Mouse (Mus musculus) hindlimb bud, embryonic 11.5 days (tissue): ENCODE data around the gene Enho.

Experiments used
- DNase-seq: peaks from one replicate; pipeline ENCODE4 v3.0.0-alpha.2; 2012; ENCODE audit warnings: low read depth, low spot score; ENCODE audit errors: extremely low spot score

The Enho gene

GRCm38 (mm10) chr4:41634631-41635030 is 5.5 kb downstream of the Enho start:
- no peak for DNase-seq

DNA sequence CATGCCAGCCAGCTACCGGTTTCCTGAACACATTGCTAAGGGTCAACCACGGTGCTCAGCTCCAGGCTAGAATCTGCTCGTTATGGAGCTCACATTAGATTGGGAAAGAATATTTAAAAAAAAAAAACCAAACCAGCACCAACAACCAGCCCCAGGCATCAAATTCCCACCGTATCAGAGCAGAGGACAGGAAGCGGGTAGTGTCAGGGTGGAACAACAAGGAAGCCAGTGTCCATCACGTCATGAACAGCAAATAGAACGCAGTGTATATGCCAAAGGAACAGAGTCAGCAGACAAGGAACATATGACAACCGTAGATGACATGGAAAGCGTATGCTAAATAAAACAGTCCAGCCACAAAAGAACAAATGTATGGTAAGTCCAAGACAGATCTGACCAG is 7.1 kb downstream of the Enho start:
- no peak for DNase-seq

- DNase-seq, result no peak
These were observed 8.7 kb downstream of the Enho start for GRCm38 (mm10) chr4:41631390-41631789.

GRCm38 (mm10) chr4:41630196-41630595 is 9.9 kb downstream of the Enho start:
- no peak for DNase-seq

DNA sequence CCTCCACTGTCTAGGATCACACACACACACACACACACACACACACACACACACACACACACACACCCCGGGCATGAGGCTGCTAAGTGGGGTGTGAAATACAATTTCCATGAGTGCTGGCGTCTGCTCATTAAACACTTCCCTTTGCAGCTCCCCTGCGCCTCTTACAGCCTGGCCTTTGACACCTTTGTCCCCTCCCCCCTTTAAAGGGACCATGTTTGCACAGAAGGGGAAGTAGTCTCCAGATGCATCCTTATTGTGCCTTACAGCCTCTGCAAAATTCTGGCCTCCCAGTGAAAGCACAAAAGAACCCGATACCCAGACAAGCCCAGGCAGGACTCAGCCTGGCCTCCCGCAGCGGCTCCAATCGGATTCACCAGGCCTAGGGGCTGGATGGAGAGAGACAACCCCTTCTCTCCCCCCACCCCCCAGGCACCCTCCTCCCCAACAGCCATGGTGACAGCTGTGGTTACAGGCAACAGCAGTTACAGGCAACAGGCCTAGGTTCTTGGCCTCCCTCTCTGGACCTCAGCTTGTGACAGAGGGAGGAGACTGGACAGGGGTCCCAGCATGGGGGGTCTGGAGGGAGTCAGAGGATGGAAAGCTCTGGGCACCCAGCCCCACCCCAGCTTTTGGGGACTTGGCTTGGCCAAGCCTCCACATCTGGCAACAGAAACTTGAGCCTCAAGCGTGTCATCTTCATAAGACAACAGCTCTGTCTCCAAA is 11.8 kb downstream of the Enho start:
- peak; percentile 61 for DNase-seq

GRCm38 (mm10) chr4:41622071-41622470 is 18.1 kb downstream of the Enho start:
- no peak for DNase-seq

GRCm38 (mm10) chr4:41618916-41619746 is 21.0 kb downstream of the Enho start:
- no peak for DNase-seq

DNA sequence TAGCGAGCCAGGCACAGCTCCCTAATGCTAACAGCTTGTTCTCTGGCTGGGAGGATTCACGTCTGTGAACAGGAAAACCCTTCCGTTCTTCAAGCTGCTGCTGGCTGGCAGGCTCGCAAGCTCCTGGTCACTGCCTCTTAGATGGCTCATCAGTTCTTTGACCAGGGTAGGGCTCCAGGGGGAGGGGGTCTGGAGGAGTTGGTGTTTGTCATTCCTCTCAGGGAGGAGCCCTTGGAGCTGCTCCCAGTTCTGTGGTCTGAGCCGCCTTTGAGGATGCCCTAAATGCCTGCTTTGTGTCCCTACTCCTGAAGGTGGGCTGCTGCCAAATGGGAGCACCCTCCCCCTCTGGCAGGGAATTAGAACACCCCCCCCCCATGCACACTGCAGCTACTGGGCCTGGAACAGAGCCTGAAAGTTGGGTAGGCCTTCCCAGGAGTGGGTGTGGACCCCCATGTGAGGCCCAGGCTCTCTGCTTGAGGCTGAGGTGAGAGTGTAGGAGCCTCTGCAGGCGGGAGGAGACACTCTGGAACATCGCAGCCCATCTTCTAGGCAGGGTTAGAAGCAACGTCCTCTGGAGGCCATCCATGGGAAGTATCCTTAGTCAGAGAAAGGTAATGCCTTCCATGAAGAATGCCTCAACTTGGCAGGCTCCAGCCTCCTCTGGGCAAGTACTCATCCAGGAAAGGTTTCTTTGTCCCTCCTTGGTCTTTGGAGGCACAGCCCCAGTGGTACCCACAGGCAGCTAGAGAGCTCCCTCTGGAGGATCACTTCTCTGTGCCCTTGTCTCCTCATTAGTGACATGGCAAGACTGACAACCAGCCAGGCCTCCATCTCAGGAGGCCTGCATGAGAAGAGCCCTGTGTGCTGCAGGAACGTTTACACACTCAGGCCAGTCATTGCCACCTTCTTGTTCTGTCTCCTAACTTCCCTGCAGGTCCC is 24.2 kb downstream of the Enho start:
- DNase-seq, result no peak

DNA sequence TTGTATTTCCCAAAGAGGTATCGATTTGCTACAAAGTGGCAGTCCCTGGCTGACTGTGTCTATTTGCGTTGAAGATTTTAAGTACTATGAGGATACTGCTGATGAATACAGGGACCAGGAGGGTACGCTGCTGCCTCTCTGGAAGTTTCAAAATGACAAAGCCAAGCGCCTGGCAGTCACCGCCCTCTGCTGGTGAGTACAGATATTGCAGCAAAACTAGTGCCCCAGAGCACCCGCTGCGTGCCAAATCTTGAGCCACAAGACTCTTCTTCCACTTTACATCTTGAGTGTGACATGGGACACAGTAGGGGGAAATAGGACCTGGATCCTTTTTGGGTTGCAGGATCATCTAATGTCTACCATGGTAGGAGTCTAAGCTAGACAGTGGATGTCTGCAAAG is 26.0 kb downstream of the Enho start:
- peak; percentile 52 for DNase-seq

- DNase-seq, result no peak
These were observed 28.0 kb downstream of the Enho start for GRCm38 (mm10) chr4:41612166-41612565.

DNA sequence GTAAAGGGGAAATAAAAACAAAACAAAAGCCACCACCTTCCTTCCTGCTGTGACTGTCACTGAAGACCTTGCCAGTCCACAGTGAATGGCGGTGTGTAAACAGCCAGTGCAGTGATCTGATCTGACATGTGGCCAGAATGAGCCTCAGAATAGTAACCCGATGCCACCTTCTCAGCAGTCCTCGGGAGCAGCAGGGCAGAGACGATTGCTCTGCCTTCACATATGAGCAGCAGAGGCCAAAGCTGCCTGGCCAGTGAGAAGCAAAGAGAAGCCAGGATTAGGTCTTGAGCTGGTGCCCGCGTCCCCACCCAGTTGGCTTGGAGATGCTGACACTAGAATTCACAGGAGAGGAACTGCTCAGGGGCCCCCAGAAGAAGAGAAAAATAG is 29.5 kb downstream of the Enho start:
- DNase-seq, result no peak

DNA sequence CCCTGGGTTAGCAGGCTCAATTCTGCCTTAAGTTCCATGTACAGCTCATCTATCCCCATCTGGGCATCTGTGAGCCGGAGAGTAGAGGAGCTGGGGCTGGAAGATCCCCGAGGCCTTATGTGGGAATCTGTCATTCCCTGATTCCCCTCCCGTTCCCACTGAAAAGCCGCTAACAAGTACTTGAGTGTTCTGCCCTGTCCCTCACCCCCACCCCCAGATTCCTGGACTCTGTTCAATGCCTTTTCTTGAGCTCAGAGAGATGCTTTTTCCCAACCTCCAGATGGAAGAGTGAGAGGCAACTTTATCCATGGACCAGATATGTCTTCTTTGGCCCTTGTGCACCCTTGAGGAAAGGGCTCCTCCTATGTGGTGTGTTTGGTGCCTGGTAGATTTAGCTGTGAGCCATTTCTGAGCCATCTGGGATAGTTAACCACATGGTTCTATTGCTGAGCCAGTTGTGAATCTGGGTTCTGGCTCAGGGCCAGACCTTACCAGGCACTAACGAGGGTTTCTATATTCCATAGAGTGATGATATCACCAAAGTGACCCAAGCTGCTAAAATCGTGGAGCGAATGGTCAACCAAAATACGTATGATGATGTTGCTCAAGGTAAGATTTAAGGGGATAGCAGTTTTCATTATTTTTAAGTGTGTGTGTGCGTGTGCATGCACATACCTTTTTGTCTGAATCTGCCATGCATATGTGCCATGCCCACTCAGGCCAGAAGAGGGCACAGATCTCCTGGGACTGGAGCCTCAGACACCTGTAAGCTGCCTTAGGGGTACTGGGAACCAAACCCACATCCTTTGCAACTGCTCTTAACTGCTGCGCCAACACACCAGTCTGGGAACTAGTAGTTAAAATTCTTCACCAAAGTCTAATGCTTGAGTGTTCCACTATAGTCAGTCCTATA is 30.2 kb downstream of the Enho start:
- no peak for DNase-seq

DNA sequence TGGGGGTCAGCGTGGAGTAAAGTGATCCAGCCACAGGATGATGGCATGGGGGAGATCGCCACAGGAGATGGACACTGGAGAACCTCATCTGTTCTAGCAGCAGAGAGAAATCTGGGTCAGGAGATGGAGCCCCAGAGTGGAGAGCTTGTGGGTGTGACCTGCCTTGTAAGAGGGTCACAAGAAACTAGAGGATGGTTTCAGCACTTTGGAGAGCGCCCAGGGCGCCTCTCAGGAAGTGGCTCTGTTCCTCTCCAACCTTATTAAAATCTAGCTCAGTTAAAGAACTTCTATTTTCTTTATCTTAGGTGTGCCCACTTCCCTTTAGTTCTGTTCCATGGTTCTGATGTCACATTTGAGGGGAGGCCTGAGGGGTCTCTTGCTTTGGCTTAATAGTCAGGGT is 33.3 kb downstream of the Enho start:
- DNase-seq, result peak; percentile 62

DNA sequence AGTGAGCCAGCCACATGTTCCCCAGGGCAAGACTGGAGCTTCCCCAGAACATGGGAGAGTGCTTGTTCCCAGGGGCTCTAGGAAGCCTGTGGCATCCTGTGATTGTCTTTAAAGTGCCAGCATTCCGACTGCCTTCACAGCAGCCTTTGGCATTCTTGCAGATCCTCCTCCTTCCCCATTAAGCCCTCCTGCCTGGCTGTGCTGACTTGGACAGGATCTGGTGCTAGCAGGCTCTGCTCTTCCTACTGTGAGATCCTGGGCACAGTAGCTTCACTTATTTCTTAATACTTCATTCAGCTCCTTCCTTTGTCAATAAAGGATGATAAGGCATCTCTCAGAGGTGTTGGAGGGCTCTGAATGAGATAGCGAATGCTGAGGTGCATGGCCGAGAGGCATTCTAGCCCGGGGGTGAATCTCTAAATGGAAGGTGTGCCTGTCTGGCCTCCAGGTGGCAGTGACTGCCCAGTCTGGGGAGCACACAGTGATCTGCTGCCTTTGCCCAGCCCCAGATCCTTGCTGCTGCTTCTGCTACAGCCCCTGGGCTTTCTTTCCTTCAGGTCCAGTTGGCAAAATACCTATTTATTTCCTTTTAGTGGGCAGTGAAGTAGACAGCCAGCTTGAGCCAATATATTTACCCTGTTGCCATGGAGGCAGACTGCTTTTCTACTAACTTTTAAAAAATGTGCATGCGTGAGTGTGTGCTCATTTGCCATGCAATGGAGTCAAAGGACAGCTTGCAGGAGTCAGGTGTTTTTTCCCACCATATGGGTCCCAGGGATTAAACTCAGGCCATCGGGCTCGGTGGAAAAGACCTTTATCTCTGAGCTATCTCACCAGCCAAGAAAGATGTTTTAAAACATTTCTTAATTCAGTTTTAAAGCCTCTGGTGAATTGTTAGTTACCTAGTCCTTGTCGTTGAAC is 35.4 kb downstream of the Enho start:
- no peak for DNase-seq

DNA sequence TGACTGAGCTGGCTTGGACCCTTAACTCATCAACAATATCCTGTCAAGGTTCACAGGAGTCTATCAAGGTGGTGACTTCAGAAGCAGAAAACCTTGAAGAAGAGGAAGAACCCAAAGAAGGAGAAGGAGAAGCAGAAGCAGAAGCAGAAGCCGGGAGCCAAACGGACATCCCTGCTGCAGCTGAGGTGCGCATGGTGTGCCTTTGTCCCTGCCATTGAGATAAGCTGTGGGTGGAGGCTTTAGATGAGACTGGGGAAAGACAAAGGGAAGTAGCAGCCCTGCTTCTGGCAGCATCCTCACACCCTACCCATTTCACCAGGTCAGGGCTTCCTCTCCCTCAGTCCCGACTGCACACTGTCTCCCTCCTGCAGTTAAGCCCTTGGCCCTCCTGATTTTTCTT is 37.3 kb downstream of the Enho start:
- no peak for DNase-seq
